Mouse (Mus musculus): ENCODE measurements around the gene Zc3h18.

DNA sequence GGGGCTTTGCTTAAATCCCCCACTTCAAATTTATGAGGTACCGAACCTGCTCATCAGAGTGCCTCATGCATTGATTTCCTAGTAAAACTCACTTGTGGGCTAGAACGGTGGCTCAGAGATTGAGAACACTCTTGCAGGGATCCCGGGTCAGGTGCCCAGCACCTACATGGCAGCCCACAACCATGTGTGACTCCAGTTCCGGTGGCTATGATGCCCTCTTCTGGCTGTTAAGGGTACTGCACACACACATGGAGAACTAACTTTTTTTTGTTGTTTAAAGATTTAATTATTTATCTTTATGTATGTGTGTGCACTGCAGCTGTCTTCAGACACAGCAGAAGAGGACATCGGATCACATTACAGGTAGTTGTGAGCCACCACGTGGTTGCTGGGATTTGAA is 59.0 kb downstream of the Zc3h18 start:
- TF ChIP-seq USF1 (IDR thresholded peaks at IDR 0.05; ENCODE audit: low read depth, low read length), result no peak
- no peak for TF ChIP-seq ETS1 (IDR thresholded peaks at IDR 0.05; ENCODE audit: low read depth, low read length)
- no peak for TF ChIP-seq GABPA (IDR thresholded peaks at IDR 0.05; ENCODE audit: low read depth, low read length)

All from MEL (cell line).